Mouse (Mus musculus) heart, adult 2 months (tissue): ENCODE measurements around the gene Kcnn4. TPM values are rescaled to one million over a fixed set of nuclear protein-coding genes. Genes with fewer than 3 reads are reported as not detected.
A peak's percentile ranks its signal among the peaks of the same experiment; 100 is the strongest.

Experiments
- DNase-seq, 2 experiments: peaks; one replicate each; pipeline ENCODE4 v3.0.0; 2021
- H3K27ac ChIP-seq: fragments of 200-600 bp; 2 replicates; pipeline ENCODE4 v1.8.1; 2022
- H3K27me3 ChIP-seq: fragments of 200-500 bp; 2 replicates; pipeline ENCODE4 v1.6.1; 2012; ENCODE audit warnings: mild to moderate bottlenecking, low read length, inconsistent platforms, mixed read lengths; ENCODE audit not compliant: control insufficient read depth, insufficient read depth
- H3K36me3 ChIP-seq: fragments of 200-500 bp; 2 replicates; pipeline ENCODE4 v1.6.1; 2012; ENCODE audit warnings: low read length, inconsistent platforms; ENCODE audit not compliant: control insufficient read depth, insufficient read depth
- H3K4me1 ChIP-seq: fragments of 200-500 bp; 2 replicates; pipeline ENCODE4 v1.6.1; 2011; ENCODE audit warnings: low read length; ENCODE audit not compliant: control insufficient read depth, insufficient read depth
- H3K4me3 ChIP-seq: fragments of 200-600 bp; 2 replicates; pipeline ENCODE4 v1.8.1; 2022
- H3K79me2 ChIP-seq: fragments of 200-500 bp; replicated peaks from 2 replicates; pipeline ENCODE4 v1.6.1; 2012; ENCODE audit warnings: mild to moderate bottlenecking, inconsistent platforms, low read length, moderate library complexity, mixed read lengths; ENCODE audit not compliant: control insufficient read depth, insufficient read depth
- H3K9ac ChIP-seq: fragments of 200-500 bp; 2 replicates; pipeline ENCODE4 v1.6.1; 2012; ENCODE audit warnings: low read depth, mild to moderate bottlenecking, control low read depth, inconsistent platforms, low read length, mixed read lengths
- CTCF ChIP-seq: fragments of 200-600 bp; IDR thresholded peaks from 2 replicates; pipeline ENCODE4 v1.8.1; 2022; ENCODE audit warnings: antibody characterized with exemption, mild to moderate bottlenecking, moderate library complexity
- EP300 ChIP-seq: fragments of 200-500 bp; IDR thresholded peaks from 2 replicates; pipeline ENCODE4 v1.6.1; 2011; ENCODE audit warnings: low read depth, low read length, control low read depth; ENCODE audit not compliant: insufficient read depth
- POLR2A ChIP-seq: fragments of 200-500 bp; IDR thresholded peaks from 2 replicates; pipeline ENCODE4 v1.6.1; 2011; ENCODE audit warnings: mild to moderate bottlenecking, low read depth, low read length, control low read depth; ENCODE audit not compliant: insufficient read depth
- WGBS: fragments of 180-500 bp; shearing (Covaris S2); methylation state at CpG from one replicate; pipeline ENCODE4 v1.1.7; 2018; 5-methylcytosine and 5-hydroxymethylcytosine counted together
- intact Hi-C: fragments of 180-260 bp; cut with DNase I; formaldehyde crosslinking; loops from one replicate; pipeline ENCODE4 v1.15.1; 2025
- polyA plus RNA-seq: library from polyadenylated mRNA; depleted of rRNA; stranded (reverse); fragments of >200 nt; gene quantifications from 2 replicates; pipeline ENCODE4 v1.2.3, GENCODE M21; 2012
- total RNA-seq, 2 experiments: library from RNA; stranded (reverse); gene quantifications; 2 replicates each; pipeline ENCODE4 v1.2.3; 2021

The Kcnn4 gene
- total and polyA plus RNA-seq, 3 experiments = 0.91 to 1.9 (median 1.1) TPM

GRCm38 (mm10) chr7:24327281-24327975, 42.6 kb upstream of the Kcnn4 start:
- H3K27me3 ChIP-seq = no peaks in the 10 kb centered on the region
- no peak for DNase-seq
- TF ChIP-seq CTCF (no peak), EP300 (no peak), POLR2A (no peak)
- no peak overlapping the region for H3K4me3 ChIP-seq
- H3K9ac ChIP-seq = no peak overlapping the region
- no peak overlapping the region for H3K27ac ChIP-seq
- WGBS = 77% methylated on average over 14 of the region's 14 CpGs
- H3K4me1 ChIP-seq = no peaks in the 10 kb centered on the region
- no peaks in the 10 kb centered on the region for H3K36me3 ChIP-seq
- H3K79me2 ChIP-seq = no peaks in the 10 kb centered on the region
- intact Hi-C loops = no loop called here

DNA sequence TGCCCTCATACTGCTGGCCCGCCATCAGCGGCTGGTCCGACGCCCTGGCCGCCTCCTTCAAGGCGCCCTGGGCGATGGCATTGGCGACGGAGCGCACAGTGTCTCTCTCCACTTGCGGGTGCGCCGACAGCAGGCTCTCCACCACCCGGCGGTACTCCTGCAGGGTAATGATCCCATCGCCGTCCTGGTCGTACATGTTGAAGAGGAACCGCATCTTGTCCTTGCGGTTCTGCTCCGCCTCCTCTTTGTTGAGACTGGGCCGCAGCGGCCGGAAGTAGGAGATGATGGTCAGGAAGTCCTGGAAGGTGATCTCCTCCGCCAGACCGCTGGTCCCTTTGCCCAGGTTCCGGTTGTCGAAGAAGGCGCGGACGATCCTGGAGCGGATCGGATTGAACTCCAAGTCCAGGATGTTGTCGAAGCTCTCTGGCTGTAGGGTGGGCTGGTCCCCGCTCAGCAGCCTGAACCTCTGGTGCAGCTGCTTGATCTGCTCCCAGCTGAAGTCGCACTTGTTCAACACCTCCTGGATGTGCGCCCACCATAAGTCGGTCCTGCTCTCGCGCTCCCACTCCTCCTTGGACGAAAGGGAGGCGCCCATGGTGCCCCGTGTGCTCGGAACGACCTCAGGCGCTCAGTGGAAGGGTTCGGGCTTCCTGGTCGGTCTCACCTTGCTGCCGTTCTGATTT, 36.6 kb upstream of the Kcnn4 start, which contains the start of gene Tescl:
Tescl (minus strand) TSS at position 633 of the 683 bp plus-strand sequence.
- Histone ChIP-seq H3K4me1 (no peaks in the 10 kb centered on the region), H3K27me3 (peaks cover 7% of the 10 kb centered on the region), H3K27ac (no peak within 1 kb of the TSS), H3K9ac (no peak within 1 kb of the TSS), H3K36me3 (no peaks in the 10 kb centered on the region), H3K79me2 (no peaks in the 10 kb centered on the region), H3K4me3 (no peak within 1 kb of the TSS)
- DNase-seq = peak in 1 of 2 experiments; percentile 5
- intact Hi-C loops = no loop called here
- WGBS = 31% methylated on average over 49 of the region's 49 CpGs
- TF ChIP-seq CTCF = no peak
- no peak for TF ChIP-seq POLR2A
- TF ChIP-seq EP300 = no peak

GRCm38 (mm10) chr7:24335699-24336309, 34.3 kb upstream of the Kcnn4 start:
- Histone ChIP-seq H3K27ac (no peak overlapping the region), H3K36me3 (no peaks in the 10 kb centered on the region), H3K79me2 (no peaks in the 10 kb centered on the region), H3K4me1 (no peaks in the 10 kb centered on the region), H3K4me3 (no peak overlapping the region), H3K9ac (no peak overlapping the region), H3K27me3 (peaks cover 7% of the 10 kb centered on the region)
- TF ChIP-seq EP300 (no peak), CTCF (peak; percentile 80), POLR2A (no peak)
- WGBS = 7% methylated on average over 5 of the region's 5 CpGs
- intact Hi-C loops = loop anchor here (2.0 kb wide), 2 partner anchors 49 to 71 kb away; no protein-coding TSS in a partner anchor
- DNase-seq = peak; percentile 39 to 62

DNA sequence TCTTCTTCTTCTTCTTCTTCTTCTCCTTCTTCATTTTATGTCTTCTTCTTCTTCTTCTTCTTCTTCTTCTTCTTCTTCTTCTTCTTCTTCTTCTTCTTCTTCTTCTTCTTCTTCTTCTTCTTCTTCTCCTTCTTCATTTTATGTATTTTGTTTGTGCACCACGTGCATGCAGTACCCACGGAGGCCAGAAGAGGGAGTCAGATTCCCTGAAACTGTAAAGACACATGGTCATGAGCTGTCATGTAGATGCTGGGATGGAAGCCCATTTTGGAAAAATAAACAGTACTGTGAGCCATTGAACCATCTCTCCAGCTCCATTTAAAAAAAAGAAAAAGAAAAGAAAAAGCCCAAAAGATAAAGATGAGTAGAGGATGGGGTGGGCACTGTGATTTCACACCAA, 31.8 kb upstream of the Kcnn4 start:
- no peak for DNase-seq
- peaks cover 4% of the 10 kb centered on the region for H3K27me3 ChIP-seq
- 44% methylated on average over 2 of the region's 2 CpGs for WGBS
- no peaks in the 10 kb centered on the region for H3K79me2 ChIP-seq
- H3K4me1 ChIP-seq = no peaks in the 10 kb centered on the region
- no peaks in the 10 kb centered on the region for H3K36me3 ChIP-seq
- TF ChIP-seq EP300 (no peak), CTCF (no peak), POLR2A (no peak)
- H3K9ac ChIP-seq = no peak overlapping the region
- intact Hi-C loops = no loop called here
- H3K4me3 ChIP-seq = no peak overlapping the region
- H3K27ac ChIP-seq = no peak overlapping the region

- TF ChIP-seq EP300 (no peak), CTCF (no peak), POLR2A (no peak)
- H3K27ac ChIP-seq = no peak overlapping the region
- H3K9ac ChIP-seq = no peak overlapping the region
- no peaks in the 10 kb centered on the region for H3K4me1 ChIP-seq
- no peak for DNase-seq
- no peaks in the 10 kb centered on the region for H3K27me3 ChIP-seq
- no peak overlapping the region for H3K4me3 ChIP-seq
- H3K36me3 ChIP-seq = no peaks in the 10 kb centered on the region
- 69% methylated on average over 7 of the region's 7 CpGs for WGBS
- intact Hi-C loops = no loop called here
- H3K79me2 ChIP-seq = no peaks in the 10 kb centered on the region
Measured at GRCm38 (mm10) chr7:24343701-24344272, 26.3 kb upstream of the Kcnn4 start.
